Mouse (Mus musculus) ES-CJ7 (cell line): ENCODE data around the gene Casz1.

ENCODE experiments used
- DNase-seq: peaks from one replicate; pipeline ENCODE4 v3.0.0; 2011; ENCODE audit warnings: low read depth, low spot score

The Casz1 gene

GRCm38 (mm10) chr4:148933109-148933508 lies 128.9 kb downstream of the Casz1 start:
- DNase-seq = no peak

GRCm38 (mm10) chr4:148935211-148935610 lies 131.0 kb downstream of the Casz1 start:
- no peak for DNase-seq

GRCm38 (mm10) chr4:148936111-148936510 lies 131.9 kb downstream of the Casz1 start:
- DNase-seq = no peak

- no peak for DNase-seq
These were observed 132.5 kb downstream of the Casz1 start for GRCm38 (mm10) chr4:148936727-148937126.

GRCm38 (mm10) chr4:148938546-148938945 lies 134.3 kb downstream of the Casz1 start:
- DNase-seq = no peak

GRCm38 (mm10) chr4:148940674-148941211 lies 136.5 kb downstream of the Casz1 start:
- peak; percentile 62 for DNase-seq

- DNase-seq = no peak
These were observed 137.1 kb downstream of the Casz1 start for GRCm38 (mm10) chr4:148941321-148941720.

- no peak for DNase-seq
These were observed 138.9 kb downstream of the Casz1 start for GRCm38 (mm10) chr4:148943099-148943498.

GRCm38 (mm10) chr4:148945476-148945881 lies 141.2 kb downstream of the Casz1 start:
- DNase-seq = peak; percentile 80

- no peak for DNase-seq
These were observed 141.8 kb downstream of the Casz1 start for GRCm38 (mm10) chr4:148946071-148946470.

- no peak for DNase-seq
These were observed 143.7 kb downstream of the Casz1 start for GRCm38 (mm10) chr4:148947833-148948388.

GRCm38 (mm10) chr4:148950487-148950886 lies 146.3 kb downstream of the Casz1 start:
- no peak for DNase-seq

GRCm38 (mm10) chr4:148950932-148951650 lies 146.9 kb downstream of the Casz1 start:
- no peak for DNase-seq

GRCm38 (mm10) chr4:148951821-148952291 lies 147.6 kb downstream of the Casz1 start:
- peak; percentile 51 for DNase-seq

- no peak for DNase-seq
These were observed 148.3 kb downstream of the Casz1 start for GRCm38 (mm10) chr4:148952328-148953222.

GRCm38 (mm10) chr4:148955131-148955813 lies 151.0 kb downstream of the Casz1 start:
- DNase-seq = no peak

GRCm38 (mm10) chr4:148960011-148960410 lies 155.8 kb downstream of the Casz1 start:
- no peak for DNase-seq

GRCm38 (mm10) chr4:148961081-148961480 lies 156.9 kb downstream of the Casz1 start:
- no peak for DNase-seq

- DNase-seq = no peak
These were observed 157.9 kb downstream of the Casz1 start for GRCm38 (mm10) chr4:148962096-148962495.

- DNase-seq = no peak
These were observed 160.5 kb downstream of the Casz1 start for GRCm38 (mm10) chr4:148964541-148965310.

- DNase-seq = no peak
These were observed 161.9 kb downstream of the Casz1 start for GRCm38 (mm10) chr4:148966132-148966531.
